Mouse (Mus musculus): ENCODE measurements around the gene Tgfbrap1.
"Not testable (repeated sequence)": the region's sequence is repeated elsewhere in the genome, so short reads cannot be mapped to it uniquely, and the experiment has no call there.

Tgfbrap1 gene

DNA sequence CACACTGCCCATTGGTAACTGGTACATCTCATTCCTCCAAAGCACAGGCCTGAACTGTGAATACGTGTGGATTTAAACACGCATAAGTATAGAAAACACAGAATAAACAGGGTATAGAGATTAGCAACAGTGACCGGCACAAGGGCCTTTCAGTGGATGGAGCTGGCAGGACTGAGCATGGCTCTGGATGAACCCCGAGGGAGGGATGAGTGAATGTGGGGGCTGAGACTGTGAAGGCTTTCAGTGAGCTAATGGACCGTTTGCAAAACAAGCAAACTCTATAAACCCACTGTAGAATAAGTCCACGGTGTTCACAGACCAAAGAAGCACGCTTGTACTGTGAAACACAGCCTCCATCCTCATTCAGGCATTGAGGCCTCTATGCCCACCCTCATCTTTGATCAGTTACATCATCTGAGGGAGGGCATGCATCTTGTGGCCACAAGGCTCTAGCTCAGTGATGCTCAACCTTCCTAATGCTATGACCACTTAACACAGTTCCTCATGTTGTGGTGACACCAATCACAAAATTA, 83.2 kb downstream of the Tgfbrap1 start:
- not testable (repeated sequence) for DNase-seq (ENCODE audit: low spot score)

- DNase-seq (ENCODE audit: low spot score), result peak; percentile 6
Observed at GRCm38 (mm10) chr1:43010461-43010860, 88.0 kb downstream of the Tgfbrap1 start.

- DNase-seq (ENCODE audit: low spot score), result no peak
Observed at GRCm38 (mm10) chr1:43006524-43006923, 91.9 kb downstream of the Tgfbrap1 start.

- peak; percentile 62 for DNase-seq (ENCODE audit: low spot score)
Observed at GRCm38 (mm10) chr1:43006051-43006514, 92.4 kb downstream of the Tgfbrap1 start.

All from embryo, embryonic 10.5 days (tissue).